Mouse (Mus musculus) embryonic fibroblast, embryonic 13.5 days (primary cell): ENCODE results near the gene Igfn1.

Experiments
- CTCF ChIP-seq: IDR thresholded peaks from 2 replicates; pipeline ENCODE4 v1.5.1; 2011; ENCODE audit warnings: mild to moderate bottlenecking, control low read depth, low read length, moderate library complexity, borderline replicate concordance; ENCODE audit not compliant: insufficient read depth
- POLR2A ChIP-seq: IDR thresholded peaks from 2 replicates; pipeline ENCODE4 v1.6.1; 2011; ENCODE audit warnings: low read depth, mild to moderate bottlenecking, control low read depth, low read length, moderate library complexity

DNA sequence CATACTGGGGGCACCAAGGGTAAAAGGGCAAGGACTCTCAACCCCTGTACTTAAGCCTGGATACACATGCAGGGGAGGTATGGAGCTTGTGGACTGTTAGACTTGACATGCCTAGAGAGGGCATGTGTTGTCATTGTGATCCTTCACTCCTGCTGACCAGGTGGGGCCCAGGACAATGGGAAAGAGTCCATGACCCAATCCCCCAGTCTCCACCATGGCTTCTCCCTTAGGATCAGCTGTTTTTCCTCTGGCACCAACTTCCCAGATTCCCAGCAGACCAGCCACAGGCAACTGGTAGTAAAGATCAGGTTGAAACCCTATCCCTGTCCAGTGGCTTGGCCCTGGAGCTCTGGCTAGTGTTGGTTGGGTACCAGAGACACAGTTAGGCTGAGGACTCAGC, 16.3 kb downstream of the Igfn1 start:
- no peak for TF ChIP-seq POLR2A
- TF ChIP-seq CTCF = no peak
